Mouse (Mus musculus) embryonic facial prominence, embryonic 14.5 days (tissue): ENCODE data around the gene Zfp462. TPM values are rescaled to one million over a fixed set of nuclear protein-coding genes. Genes with fewer than 3 reads are reported as not detected.
"Not testable (repeated sequence)": the region's sequence is repeated elsewhere in the genome, so short reads cannot be mapped to it uniquely, and the experiment has no call there.

Source experiments
- ATAC-seq: fragments of 200-750 bp; cut with Nextera tagmentation; 2 replicates; pipeline ENCODE4 v1.8.0; 2017; ENCODE audit warnings: low read depth, moderate number of reproducible peaks, moderate TSS enrichment
- DNase-seq: peaks from one replicate; pipeline ENCODE4 v3.0.0-alpha.2; 2015; ENCODE audit warnings: low spot score
- H3K27ac ChIP-seq: fragments of 300-500 bp; sonication (generic); replicated peaks from 2 replicates; pipeline ENCODE4 v1.5.1; 2014; ENCODE audit warnings: low read depth, mild to moderate bottlenecking, low read length, moderate library complexity
- H3K27me3 ChIP-seq: fragments of 300-500 bp; sonication (generic); replicated peaks from 2 replicates; pipeline ENCODE4 v1.6.1; 2014; ENCODE audit warnings: low read length; ENCODE audit not compliant: control insufficient read depth, insufficient read depth
- H3K36me3 ChIP-seq: fragments of 300-500 bp; sonication (generic); 2 replicates; pipeline ENCODE4 v1.6.1; 2014; ENCODE audit warnings: low read length, mixed read lengths; ENCODE audit not compliant: control insufficient read depth, insufficient read depth
- H3K4me1 ChIP-seq: fragments of 300-500 bp; sonication (generic); 2 replicates; pipeline ENCODE4 v1.6.1; 2014; ENCODE audit warnings: antibody characterized with exemption, low read length; ENCODE audit not compliant: control insufficient read depth, insufficient read depth
- H3K4me2 ChIP-seq: fragments of 300-500 bp; sonication (generic); 2 replicates; pipeline ENCODE4 v1.6.1; 2014; ENCODE audit warnings: low read depth, mild to moderate bottlenecking, low read length, moderate library complexity, mixed read lengths
- H3K4me3 ChIP-seq: fragments of 300-500 bp; sonication (generic); 2 replicates; pipeline ENCODE4 v1.5.1; 2014; ENCODE audit warnings: low read depth, mild to moderate bottlenecking, low read length
- H3K9ac ChIP-seq: fragments of 300-500 bp; sonication (generic); 2 replicates; pipeline ENCODE4 v1.6.1; 2014; ENCODE audit warnings: low read depth, mild to moderate bottlenecking, low read length, moderate library complexity, mixed read lengths
- H3K9me3 ChIP-seq: fragments of 300-500 bp; sonication (generic); 2 replicates; pipeline ENCODE4 v1.6.1; 2016; ENCODE audit warnings: low read length; ENCODE audit not compliant: control insufficient read depth
- WGBS: fragments of 180-500 bp; shearing (Covaris S2); extraction: QIAGEN DNeasy Blood & Tissue Kit; methylation state at CpG from one replicate; pipeline ENCODE4 v1.1.7; 2014; 5-methylcytosine and 5-hydroxymethylcytosine counted together
- polyA plus RNA-seq: library from polyadenylated mRNA; unstranded; fragments of >200 nt; fragmentation: Nextera tagmentation; extraction: Ambion mirVana; gene quantifications from 2 replicates; pipeline ENCODE4 v1.2.1, GENCODE M21; 2014

Gene Zfp462
- polyA plus RNA-seq, 1 experiment from 2014 or later, result 3.0 TPM

- not testable (repeated sequence) for H3K9ac ChIP-seq, H3K27me3 ChIP-seq, H3K36me3 ChIP-seq, H3K4me2 ChIP-seq, H3K27ac ChIP-seq, H3K4me3 ChIP-seq, H3K9me3 ChIP-seq, ATAC-seq, H3K4me1 ChIP-seq
- peak; percentile 5 for DNase-seq
- 80% methylated on average over 8 of the region's 8 CpGs for WGBS
Measured at GRCm38 (mm10) chr4:54927321-54928062, 17.4 kb upstream of the Zfp462 start.

- no peak overlapping the region for H3K4me3 ChIP-seq
- H3K27ac ChIP-seq, result no peak overlapping the region
- ATAC-seq (no peak), DNase-seq (no peak)
- no peaks in the 10 kb centered on the region for H3K4me1 ChIP-seq
- H3K27me3 ChIP-seq, result no peaks in the 10 kb centered on the region
- H3K9me3 ChIP-seq, result no peaks in the 10 kb centered on the region
- H3K4me2 ChIP-seq, result no peak overlapping the region
- no peak overlapping the region for H3K9ac ChIP-seq
- 71% methylated on average over 2 of the region's 2 CpGs for WGBS
- H3K36me3 ChIP-seq, result no peaks in the 10 kb centered on the region
Measured at GRCm38 (mm10) chr4:54929686-54930085, 15.2 kb upstream of the Zfp462 start.

DNA sequence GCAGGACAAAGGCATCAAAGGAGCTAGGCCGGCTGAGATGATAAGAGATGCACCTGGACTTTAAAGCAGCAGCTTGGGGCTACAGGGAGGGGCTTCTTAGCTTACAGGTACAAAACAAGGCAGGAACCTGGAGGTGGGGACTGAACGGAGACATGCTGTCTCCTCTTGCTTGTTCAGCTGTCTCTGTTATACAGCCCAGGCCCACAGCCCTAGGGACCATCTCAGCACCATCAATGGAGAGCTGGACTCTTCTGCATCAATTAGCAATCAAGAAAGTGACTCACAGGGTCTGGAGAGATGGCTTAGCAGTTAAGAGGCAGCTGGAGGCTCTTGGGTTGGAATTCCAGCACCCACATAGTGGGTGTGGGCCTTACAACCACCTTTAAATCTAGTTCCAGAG lies 12.2 kb upstream of the Zfp462 start:
- H3K27me3 ChIP-seq, result no peaks in the 10 kb centered on the region
- 31% methylated on average over 2 of the region's 2 CpGs for WGBS
- H3K36me3 ChIP-seq, result no peaks in the 10 kb centered on the region
- ATAC-seq (no peak), DNase-seq (no peak)
- no peaks in the 10 kb centered on the region for H3K4me1 ChIP-seq
- H3K4me3 ChIP-seq, result no peak overlapping the region
- H3K9me3 ChIP-seq, result no peaks in the 10 kb centered on the region
- H3K9ac ChIP-seq, result no peak overlapping the region
- H3K27ac ChIP-seq, result no peak overlapping the region
- H3K4me2 ChIP-seq, result no peak overlapping the region

DNA sequence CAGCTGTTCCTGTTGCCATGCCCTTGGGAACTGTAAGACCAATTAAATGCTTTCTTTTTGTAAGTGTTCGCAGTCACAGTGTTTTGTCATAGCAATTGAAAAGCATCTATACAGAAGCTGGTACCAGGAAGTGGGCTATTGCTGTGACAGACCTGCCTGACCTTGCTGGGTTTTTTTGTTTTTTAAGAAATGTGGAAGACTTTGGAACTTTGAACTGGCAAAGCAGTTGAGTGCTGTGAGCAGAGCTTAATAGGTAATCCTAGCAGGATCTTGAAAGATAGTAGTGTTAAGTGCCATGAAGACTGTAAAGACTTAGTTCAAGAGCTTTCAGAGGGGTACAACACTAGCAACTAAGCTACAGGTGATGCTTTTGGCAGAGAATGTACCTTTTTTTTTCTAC lies 7.7 kb upstream of the Zfp462 start:
- no peak overlapping the region for H3K4me2 ChIP-seq
- H3K9me3 ChIP-seq, result no peaks in the 10 kb centered on the region
- WGBS, result 79% methylated on average over 1 of the region's 1 CpGs
- H3K4me1 ChIP-seq, result no peaks in the 10 kb centered on the region
- no peaks in the 10 kb centered on the region for H3K36me3 ChIP-seq
- DNase-seq, result no peak
- ATAC-seq, result no peak
- H3K27me3 ChIP-seq, result no peaks in the 10 kb centered on the region
- no peak overlapping the region for H3K4me3 ChIP-seq
- H3K9ac ChIP-seq, result no peak overlapping the region
- no peak overlapping the region for H3K27ac ChIP-seq

GRCm38 (mm10) chr4:54945603-54946445 lies 976 bp downstream of the Zfp462 start:
- Histone ChIP-seq H3K4me3 (peak overlapping the region; percentile 67), H3K9me3 (no peaks in the 10 kb centered on the region), H3K36me3 (no peaks in the 10 kb centered on the region), H3K4me2 (peak overlapping the region; percentile 69), H3K27me3 (no peaks in the 10 kb centered on the region), H3K9ac (peak overlapping the region; percentile 86), H3K4me1 (peaks cover 10% of the 10 kb centered on the region), H3K27ac (peak overlapping the region; percentile 91)
- peak; percentile 46 for DNase-seq
- under 1% methylated on average over 36 of the region's 36 CpGs for WGBS
- no peak for ATAC-seq

GRCm38 (mm10) chr4:54946662-54947055 lies 1.8 kb downstream of the Zfp462 start:
- ATAC-seq (no peak), DNase-seq (no peak)
- Histone ChIP-seq H3K27me3 (no peaks in the 10 kb centered on the region), H3K9me3 (no peaks in the 10 kb centered on the region), H3K4me1 (peaks cover 10% of the 10 kb centered on the region), H3K36me3 (no peaks in the 10 kb centered on the region), H3K27ac (peak overlapping the region; percentile 91), H3K4me2 (peak overlapping the region; percentile 69), H3K9ac (peak overlapping the region; percentile 86), H3K4me3 (peak overlapping the region; percentile 67)
- WGBS, result under 1% methylated on average over 10 of the region's 10 CpGs

DNA sequence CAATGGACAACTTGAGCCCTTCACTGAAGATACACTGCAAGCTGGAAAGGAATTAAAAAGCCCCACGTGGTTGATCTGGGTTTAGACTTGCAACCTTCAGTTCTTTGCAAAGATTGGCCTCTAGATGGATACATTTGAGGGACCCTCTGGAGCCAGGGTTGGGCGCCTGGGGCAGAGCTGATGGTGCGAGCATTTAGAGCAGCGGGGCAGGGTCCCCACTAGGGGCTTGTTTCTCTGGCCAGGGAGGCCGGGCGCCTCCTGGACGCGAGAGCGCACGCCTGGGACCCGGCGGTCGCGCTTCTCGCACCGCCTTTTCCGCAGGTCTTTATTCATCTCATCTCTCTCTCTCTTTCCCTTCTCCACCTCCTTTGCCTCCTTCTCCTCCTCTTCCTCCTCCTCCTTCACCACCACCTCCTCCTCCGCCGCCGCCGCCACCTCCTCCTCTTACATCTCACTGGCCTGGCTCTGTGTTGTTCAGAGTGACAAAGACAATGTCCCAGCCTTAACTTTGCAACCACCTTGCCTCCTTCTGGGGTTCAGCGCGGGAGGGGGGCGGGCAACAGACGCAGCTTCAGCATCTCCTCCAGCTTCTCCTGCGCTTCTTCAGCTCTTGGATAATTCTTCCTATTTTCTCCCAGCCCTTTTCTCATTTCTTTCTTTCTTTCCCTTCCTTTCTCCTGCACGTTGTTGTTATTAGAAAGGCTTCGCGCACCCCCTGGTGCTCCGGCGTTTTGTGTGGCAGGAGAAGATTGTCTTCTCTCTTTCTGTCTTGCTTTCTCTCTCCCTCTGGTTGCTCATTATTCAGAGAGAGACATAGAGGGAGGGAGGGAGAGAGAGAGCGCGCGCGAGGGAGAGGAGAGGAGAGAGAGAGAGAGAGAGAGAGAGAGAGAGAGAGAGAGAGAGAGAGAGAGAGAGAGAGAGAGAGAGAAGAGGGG lies 2.5 kb downstream of the Zfp462 start:
- peak overlapping the region; percentile 67 for H3K4me3 ChIP-seq
- H3K27ac ChIP-seq, result peak overlapping the region; percentile 91
- under 1% methylated on average over 31 of the region's 35 CpGs for WGBS
- peak overlapping the region; percentile 69 for H3K4me2 ChIP-seq
- peak; percentile 66 for ATAC-seq
- no peaks in the 10 kb centered on the region for H3K9me3 ChIP-seq
- H3K9ac ChIP-seq, result peak overlapping the region; percentile 86
- no peaks in the 10 kb centered on the region for H3K36me3 ChIP-seq
- peaks cover 10% of the 10 kb centered on the region for H3K4me1 ChIP-seq
- peak; percentile 86 for DNase-seq
- no peaks in the 10 kb centered on the region for H3K27me3 ChIP-seq

DNA sequence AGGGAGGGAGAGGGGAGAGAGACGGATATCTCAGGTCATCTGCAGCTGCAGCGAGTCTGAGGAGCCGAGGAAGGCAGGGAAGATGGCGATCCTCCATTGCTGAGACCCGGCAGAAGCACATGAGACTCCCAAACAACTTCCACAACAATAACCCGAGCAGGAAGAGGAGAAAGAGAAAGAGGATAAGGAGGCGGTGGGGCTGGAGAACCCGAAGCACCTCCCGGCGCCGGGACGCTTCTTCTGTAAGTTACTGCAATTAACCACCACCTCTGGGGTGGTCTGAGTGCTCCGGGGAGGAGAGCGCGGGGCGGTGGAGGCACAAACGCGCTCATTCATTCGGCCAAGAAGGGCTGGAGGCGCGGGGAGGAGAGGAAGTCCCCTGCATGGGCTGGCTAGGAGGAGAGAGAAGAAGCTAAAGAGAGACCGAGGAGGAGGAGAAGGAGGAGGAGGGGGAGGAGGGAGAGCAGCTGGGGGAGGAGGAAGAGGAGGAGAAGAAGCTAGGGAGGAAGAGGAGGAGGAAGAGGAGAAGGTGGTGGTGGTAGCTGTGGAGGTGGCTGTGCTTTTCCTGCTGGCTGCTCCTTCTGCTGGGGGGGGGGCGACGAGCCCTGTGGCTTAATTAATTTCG lies 3.3 kb downstream of the Zfp462 start:
- Histone ChIP-seq H3K4me3 (peak overlapping the region; percentile 67), H3K27me3 (no peaks in the 10 kb centered on the region), H3K36me3 (no peaks in the 10 kb centered on the region), H3K4me2 (peak overlapping the region; percentile 69), H3K27ac (peak overlapping the region; percentile 91), H3K9me3 (no peaks in the 10 kb centered on the region), H3K9ac (peak overlapping the region; percentile 86), H3K4me1 (peaks cover 15% of the 10 kb centered on the region)
- 2% methylated on average over 23 of the region's 25 CpGs for WGBS
- DNase-seq (peak; percentile 87), ATAC-seq (peak; percentile 35)
